Mouse (Mus musculus): Measurements from ENCODE around the gene Acd. TPM values are rescaled to one million over a fixed set of nuclear protein-coding genes. Genes with fewer than 3 reads are reported as not detected.
A peak's percentile ranks its signal among the peaks of the same experiment; 100 is the strongest.

Gene Acd
- polyA plus RNA-seq, 1 experiment from 2014 or later = 71.5 TPM

DNA sequence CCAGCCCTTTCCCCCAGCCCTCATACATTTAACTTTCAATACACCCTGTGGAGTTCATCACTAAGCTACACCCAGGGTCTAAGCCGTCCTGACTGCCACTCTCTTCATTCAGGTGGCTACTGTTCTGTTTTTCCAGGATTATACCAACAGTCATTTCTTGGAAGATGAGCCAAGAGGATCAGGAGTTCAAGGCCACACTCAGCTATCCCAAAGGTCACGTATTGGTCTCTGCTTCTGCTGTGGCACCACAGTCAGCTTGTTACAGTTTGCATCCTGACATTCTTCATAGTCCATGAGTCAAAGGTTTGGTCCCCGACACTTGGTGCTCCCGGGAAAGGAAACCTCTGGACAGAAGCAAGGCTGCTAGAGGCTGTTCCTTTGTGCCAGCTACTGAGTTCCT is 18.7 kb upstream of the Acd start:
- WGBS = 88% methylated on average over 4 of the region's 4 CpGs
- DNase-seq (ENCODE audit: low spot score) (no peak), ATAC-seq (ENCODE audit: insufficient number of reproducible peaks, low FRiP score, low TSS enrichment, low read depth) (no peak)
- H3K27me3 ChIP-seq (ENCODE audit: control insufficient read depth, insufficient read depth, low read length) = no peaks in the 10 kb centered on the region
- no peak overlapping the region for H3K9ac ChIP-seq (ENCODE audit: low read length)
- H3K9me3 ChIP-seq (ENCODE audit: control insufficient read depth, low read length) = no peaks in the 10 kb centered on the region
- no peaks in the 10 kb centered on the region; the same call in 1 of the 2 replicates for H3K36me3 ChIP-seq (ENCODE audit: control insufficient read depth, insufficient read depth, low read length)
- no peak overlapping the region for H3K27ac ChIP-seq (replicated peaks; ENCODE audit: low read depth, low read length)
- H3K4me1 ChIP-seq (ENCODE audit: control insufficient read depth, insufficient read depth, low read length) = no peaks in the 10 kb centered on the region
- H3K4me2 ChIP-seq (ENCODE audit: low read depth, severe bottlenecking) = no peak overlapping the region
- no peak overlapping the region for H3K4me3 ChIP-seq (ENCODE audit: low read depth, low read length)

DNA sequence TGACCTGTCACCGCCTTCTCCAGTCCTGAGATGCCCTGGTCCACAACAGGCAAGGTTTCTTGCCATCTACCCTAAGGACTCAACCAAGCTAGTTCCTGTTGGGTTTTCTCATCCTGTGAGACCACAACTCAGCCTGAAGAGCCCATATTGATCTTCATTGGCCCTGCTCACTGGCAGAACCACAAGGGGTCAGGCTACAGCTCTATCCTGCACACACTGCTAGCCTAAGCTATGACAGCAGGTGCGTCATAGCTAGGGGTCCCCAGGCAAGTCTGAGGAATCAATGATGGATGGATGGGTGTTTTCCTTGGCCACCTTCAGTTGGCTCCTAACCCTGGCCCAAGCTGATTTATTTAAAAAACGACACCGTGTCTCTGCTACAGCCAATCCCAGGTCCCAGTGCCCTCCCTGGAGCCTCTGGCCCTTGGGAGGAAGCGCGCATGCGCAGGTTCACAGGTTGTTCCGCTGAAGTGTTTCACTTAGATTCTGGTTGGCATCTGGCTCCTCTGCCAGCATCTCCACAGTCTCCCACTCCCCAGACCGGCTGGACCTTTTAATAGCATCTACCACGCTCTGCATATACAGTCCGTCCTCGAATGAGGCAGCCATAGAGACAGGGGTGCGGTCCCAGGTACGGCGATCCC is 15.5 kb upstream of the Acd start:
- no peak for DNase-seq (ENCODE audit: low spot score)
- WGBS = 92% methylated on average over 15 of the region's 15 CpGs
- Histone ChIP-seq H3K4me3 (ENCODE audit: low read depth, low read length) (no peak overlapping the region), H3K9ac (ENCODE audit: low read length) (no peak overlapping the region), H3K9me3 (ENCODE audit: control insufficient read depth, low read length) (no peaks in the 10 kb centered on the region), H3K4me2 (ENCODE audit: low read depth, severe bottlenecking) (no peak overlapping the region), H3K4me1 (ENCODE audit: control insufficient read depth, insufficient read depth, low read length) (no peaks in the 10 kb centered on the region), H3K36me3 (ENCODE audit: control insufficient read depth, insufficient read depth, low read length) (no peaks in the 10 kb centered on the region; the same call in 1 of the 2 replicates), H3K27me3 (ENCODE audit: control insufficient read depth, insufficient read depth, low read length) (no peaks in the 10 kb centered on the region), H3K27ac (replicated peaks; ENCODE audit: low read depth, low read length) (no peak overlapping the region)
- no peak for ATAC-seq (ENCODE audit: insufficient number of reproducible peaks, low FRiP score, low TSS enrichment, low read depth)

DNA sequence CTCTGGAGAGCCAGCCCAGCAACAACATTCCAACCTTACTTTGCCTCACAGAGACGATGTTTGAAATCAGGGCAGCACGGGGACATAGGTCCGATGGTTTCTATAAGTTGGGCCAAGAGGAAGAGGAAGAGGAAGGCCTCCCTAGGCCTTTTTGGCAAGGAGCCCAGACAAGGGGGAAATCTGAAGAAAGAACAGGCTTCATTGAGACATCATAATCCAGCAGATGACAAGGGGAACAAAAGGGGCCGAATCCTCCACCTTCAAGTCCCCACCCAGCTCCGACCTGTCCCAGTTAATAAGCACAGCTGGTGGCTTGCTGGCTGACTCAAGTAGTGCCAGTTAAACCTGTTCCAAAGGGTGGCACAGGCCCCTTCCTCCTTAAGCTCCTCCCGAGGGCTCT is 14.1 kb upstream of the Acd start:
- H3K4me2 ChIP-seq (ENCODE audit: low read depth, severe bottlenecking) = no peak overlapping the region
- ATAC-seq (ENCODE audit: insufficient number of reproducible peaks, low FRiP score, low TSS enrichment, low read depth) (no peak), DNase-seq (ENCODE audit: low spot score) (no peak)
- no peak overlapping the region for H3K27ac ChIP-seq (replicated peaks; ENCODE audit: low read depth, low read length)
- no peaks in the 10 kb centered on the region for H3K27me3 ChIP-seq (ENCODE audit: control insufficient read depth, insufficient read depth, low read length)
- H3K4me1 ChIP-seq (ENCODE audit: control insufficient read depth, insufficient read depth, low read length) = no peaks in the 10 kb centered on the region
- H3K4me3 ChIP-seq (ENCODE audit: low read depth, low read length) = no peak overlapping the region
- no peaks in the 10 kb centered on the region for H3K9me3 ChIP-seq (ENCODE audit: control insufficient read depth, low read length)
- H3K9ac ChIP-seq (ENCODE audit: low read length) = no peak overlapping the region
- 89% methylated on average over 6 of the region's 6 CpGs for WGBS
- H3K36me3 ChIP-seq (ENCODE audit: control insufficient read depth, insufficient read depth, low read length) = no peaks in the 10 kb centered on the region; the same call in 1 of the 2 replicates

DNA sequence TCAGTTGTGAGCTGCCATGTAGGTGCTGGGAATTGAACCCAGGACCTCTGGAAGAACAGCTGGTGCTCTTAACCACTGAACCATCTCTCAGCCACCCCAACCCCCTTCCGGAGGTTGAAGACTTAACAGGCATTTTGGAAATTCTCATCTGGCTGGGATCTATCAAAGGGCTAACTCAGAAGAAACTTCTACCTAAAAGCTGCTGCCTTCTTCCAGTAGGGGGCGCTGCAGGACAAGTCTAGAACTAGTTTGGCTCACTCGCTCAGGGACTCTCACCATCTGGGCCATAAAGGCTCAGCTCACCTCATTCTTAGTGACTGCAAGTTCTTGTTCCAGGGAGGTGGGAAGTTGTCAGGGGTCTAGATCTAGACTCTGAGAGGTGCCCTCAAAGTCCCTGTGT is 13.2 kb upstream of the Acd start:
- H3K4me1 ChIP-seq (ENCODE audit: control insufficient read depth, insufficient read depth, low read length) = no peaks in the 10 kb centered on the region
- H3K9me3 ChIP-seq (ENCODE audit: control insufficient read depth, low read length) = no peaks in the 10 kb centered on the region
- no peak for ATAC-seq (ENCODE audit: insufficient number of reproducible peaks, low FRiP score, low TSS enrichment, low read depth)
- H3K9ac ChIP-seq (ENCODE audit: low read length) = no peak overlapping the region
- no peaks in the 10 kb centered on the region for H3K27me3 ChIP-seq (ENCODE audit: control insufficient read depth, insufficient read depth, low read length)
- no peak overlapping the region for H3K27ac ChIP-seq (replicated peaks; ENCODE audit: low read depth, low read length)
- no peaks in the 10 kb centered on the region; the same call in 1 of the 2 replicates for H3K36me3 ChIP-seq (ENCODE audit: control insufficient read depth, insufficient read depth, low read length)
- peak; percentile 95 for DNase-seq (ENCODE audit: low spot score)
- WGBS = 3% methylated on average over 3 of the region's 3 CpGs
- no peak overlapping the region for H3K4me3 ChIP-seq (ENCODE audit: low read depth, low read length)
- no peak overlapping the region for H3K4me2 ChIP-seq (ENCODE audit: low read depth, severe bottlenecking)

DNA sequence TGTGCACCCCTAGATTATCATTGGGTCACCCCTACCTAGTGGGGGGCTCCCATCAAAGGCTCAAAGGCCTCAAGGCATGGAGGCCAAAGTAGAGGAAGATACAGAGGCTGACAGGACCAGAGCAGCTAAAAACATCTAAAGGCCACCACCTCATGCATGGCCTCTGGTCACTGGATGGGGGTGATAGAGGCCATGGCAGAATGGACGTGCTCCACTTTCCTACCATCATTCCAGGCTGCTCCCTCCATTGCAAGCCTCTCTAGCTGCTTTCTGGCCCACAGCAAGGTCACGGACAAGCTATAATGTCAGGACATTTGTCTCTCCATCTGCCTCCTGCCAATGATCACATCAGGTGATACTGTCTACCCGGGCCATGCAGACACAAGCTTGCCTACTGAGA is 11.4 kb upstream of the Acd start:
- 83% methylated on average over 3 of the region's 3 CpGs for WGBS
- H3K27ac ChIP-seq (replicated peaks; ENCODE audit: low read depth, low read length) = no peak overlapping the region
- H3K4me2 ChIP-seq (ENCODE audit: low read depth, severe bottlenecking) = no peak overlapping the region
- H3K27me3 ChIP-seq (ENCODE audit: control insufficient read depth, insufficient read depth, low read length) = no peaks in the 10 kb centered on the region
- DNase-seq (ENCODE audit: low spot score) (no peak), ATAC-seq (ENCODE audit: insufficient number of reproducible peaks, low FRiP score, low TSS enrichment, low read depth) (no peak)
- no peak overlapping the region for H3K9ac ChIP-seq (ENCODE audit: low read length)
- H3K4me3 ChIP-seq (ENCODE audit: low read depth, low read length) = no peak overlapping the region
- H3K36me3 ChIP-seq (ENCODE audit: control insufficient read depth, insufficient read depth, low read length) = no peaks in the 10 kb centered on the region; the same call in 1 of the 2 replicates
- no peaks in the 10 kb centered on the region for H3K4me1 ChIP-seq (ENCODE audit: control insufficient read depth, insufficient read depth, low read length)
- no peaks in the 10 kb centered on the region for H3K9me3 ChIP-seq (ENCODE audit: control insufficient read depth, low read length)

DNA sequence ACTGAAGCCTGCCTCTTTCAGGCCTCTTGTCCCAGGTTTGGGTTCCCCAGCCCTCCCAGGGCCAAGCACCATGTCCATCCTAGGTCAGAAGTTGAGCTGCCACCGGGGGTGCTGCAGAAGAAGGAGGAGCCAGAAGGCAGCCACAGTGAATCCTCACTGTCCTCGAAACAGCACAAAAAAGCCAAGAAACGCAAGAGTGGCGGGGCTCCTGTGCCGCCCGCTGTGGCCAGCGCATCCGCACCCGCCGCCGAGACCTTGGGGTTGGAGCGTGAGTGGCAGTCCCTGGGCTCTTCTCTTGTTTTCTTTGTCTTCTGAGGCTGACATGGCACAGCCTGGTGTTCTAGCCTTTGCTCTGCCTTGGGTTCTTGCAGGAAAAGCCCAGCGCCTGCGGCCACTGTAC is 8.4 kb upstream of the Acd start:
- no peaks in the 10 kb centered on the region for H3K27me3 ChIP-seq (ENCODE audit: control insufficient read depth, insufficient read depth, low read length)
- H3K9ac ChIP-seq (ENCODE audit: low read length) = no peak overlapping the region
- WGBS = 75% methylated on average over 14 of the region's 14 CpGs
- no peak for DNase-seq (ENCODE audit: low spot score)
- no peaks in the 10 kb centered on the region for H3K9me3 ChIP-seq (ENCODE audit: control insufficient read depth, low read length)
- no peak overlapping the region for H3K27ac ChIP-seq (replicated peaks; ENCODE audit: low read depth, low read length)
- H3K4me1 ChIP-seq (ENCODE audit: control insufficient read depth, insufficient read depth, low read length) = peaks cover 5% of the 10 kb centered on the region
- no peak for ATAC-seq (ENCODE audit: insufficient number of reproducible peaks, low FRiP score, low TSS enrichment, low read depth)
- H3K36me3 ChIP-seq (ENCODE audit: control insufficient read depth, insufficient read depth, low read length) = peaks cover 2% of the 10 kb centered on the region; the same call in 1 of the 2 replicates
- H3K4me3 ChIP-seq (ENCODE audit: low read depth, low read length) = no peak overlapping the region
- no peak overlapping the region for H3K4me2 ChIP-seq (ENCODE audit: low read depth, severe bottlenecking)

DNA sequence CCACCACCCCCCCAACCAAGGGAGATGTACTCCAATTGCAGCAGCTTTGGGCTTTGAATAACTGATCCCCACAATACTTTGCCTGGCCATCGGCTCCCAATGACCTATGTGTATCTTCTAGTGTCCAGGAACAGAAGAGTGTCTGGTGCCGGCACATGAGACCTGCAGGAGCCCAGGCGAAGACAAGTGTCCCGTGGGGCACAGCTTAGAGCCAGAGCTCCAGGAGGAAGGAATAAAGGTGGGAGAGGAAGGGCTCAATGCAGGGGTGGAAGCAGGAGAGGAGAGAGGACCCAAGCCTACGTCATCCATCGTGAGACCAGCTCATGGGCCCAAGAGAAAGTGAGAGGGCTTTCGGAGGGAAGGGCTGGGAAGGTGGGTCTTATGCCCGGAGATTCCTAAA is 7.8 kb upstream of the Acd start:
- H3K4me2 ChIP-seq (ENCODE audit: low read depth, severe bottlenecking) = no peak overlapping the region
- H3K4me1 ChIP-seq (ENCODE audit: control insufficient read depth, insufficient read depth, low read length) = peaks cover 5% of the 10 kb centered on the region
- H3K9ac ChIP-seq (ENCODE audit: low read length) = no peak overlapping the region
- no peak overlapping the region for H3K4me3 ChIP-seq (ENCODE audit: low read depth, low read length)
- no peaks in the 10 kb centered on the region for H3K27me3 ChIP-seq (ENCODE audit: control insufficient read depth, insufficient read depth, low read length)
- WGBS = 92% methylated on average over 8 of the region's 8 CpGs
- H3K36me3 ChIP-seq (ENCODE audit: control insufficient read depth, insufficient read depth, low read length) = peaks cover 2% of the 10 kb centered on the region; the same call in 1 of the 2 replicates
- no peak overlapping the region for H3K27ac ChIP-seq (replicated peaks; ENCODE audit: low read depth, low read length)
- ATAC-seq (ENCODE audit: insufficient number of reproducible peaks, low FRiP score, low TSS enrichment, low read depth) (no peak), DNase-seq (ENCODE audit: low spot score) (no peak)
- no peaks in the 10 kb centered on the region for H3K9me3 ChIP-seq (ENCODE audit: control insufficient read depth, low read length)

DNA sequence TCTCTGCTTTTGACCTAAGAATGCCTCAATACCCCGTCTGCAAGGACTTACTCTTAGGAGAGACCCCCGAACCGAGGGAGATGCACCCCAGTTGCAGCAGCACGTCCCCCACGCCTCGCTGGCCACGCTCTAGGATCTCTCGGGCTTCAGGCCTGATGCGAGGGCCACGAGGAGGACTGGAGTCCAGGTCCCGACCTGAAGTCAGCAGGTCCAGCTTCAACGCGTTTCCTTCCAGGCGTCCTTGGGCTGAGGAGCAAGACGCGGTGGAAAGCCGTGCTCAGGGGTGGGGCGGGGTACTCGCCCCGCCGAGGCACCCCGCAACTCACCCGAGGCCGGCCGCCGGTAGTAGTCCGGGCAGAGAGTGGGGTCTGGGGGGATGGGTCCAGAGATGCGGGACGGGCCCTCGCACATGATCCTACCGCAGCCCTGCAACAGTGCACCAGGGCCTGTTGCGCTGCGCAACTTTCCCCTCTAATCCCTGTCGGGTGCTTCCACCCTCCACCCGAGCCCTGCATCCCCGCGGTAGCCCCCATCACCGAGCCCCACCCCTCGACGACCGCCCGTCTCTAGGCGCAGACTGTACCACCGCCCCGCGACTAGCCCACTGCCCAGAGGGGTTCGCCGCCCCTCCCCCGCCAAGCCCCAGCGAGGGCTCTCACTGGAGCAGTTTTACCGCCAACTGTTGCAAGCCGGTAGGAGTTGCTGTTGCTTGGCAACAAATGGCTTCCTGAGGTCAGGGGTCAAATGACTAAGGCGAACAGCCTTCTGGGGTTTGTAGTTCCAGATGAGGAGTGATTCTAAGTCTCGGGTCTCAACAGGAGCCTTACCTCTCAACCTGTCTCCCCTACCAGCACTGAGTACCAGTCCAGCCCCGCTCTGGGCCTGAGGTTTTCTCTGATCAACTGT is 6.8 kb upstream of the Acd start, which contains the start of the genes 4933405L10Rik and Enkd1:
Gene 4933405L10Rik (plus strand): TSS at position 158 of the 906 bp plus-strand sequence.
Gene Enkd1 (minus strand): TSS at position 713 of the 906 bp plus-strand sequence.
- DNase-seq (ENCODE audit: low spot score) (peak; percentile 96), ATAC-seq (ENCODE audit: insufficient number of reproducible peaks, low FRiP score, low TSS enrichment, low read depth) (peak; percentile 90)
- Histone ChIP-seq H3K4me1 (ENCODE audit: control insufficient read depth, insufficient read depth, low read length) (peaks cover 5% of the 10 kb centered on the region), H3K9me3 (ENCODE audit: control insufficient read depth, low read length) (no peaks in the 10 kb centered on the region), H3K27ac (replicated peaks; ENCODE audit: low read depth, low read length) (0 out of 2 replicates have a peak within 1 kb of the TSS, but pooled peaks have one; percentile 1), H3K36me3 (ENCODE audit: control insufficient read depth, insufficient read depth, low read length) (peaks cover 2% of the 10 kb centered on the region; the same call in 1 of the 2 replicates), H3K9ac (ENCODE audit: low read length) (peak within 1 kb of the TSS; percentile 73), H3K4me3 (ENCODE audit: low read depth, low read length) (peak within 1 kb of the TSS; percentile 70), H3K4me2 (ENCODE audit: low read depth, severe bottlenecking) (peak within 1 kb of the TSS; percentile 59), H3K27me3 (ENCODE audit: control insufficient read depth, insufficient read depth, low read length) (no peaks in the 10 kb centered on the region)
- under 1% methylated on average over 55 of the region's 55 CpGs for WGBS
